Mouse (Mus musculus): Measurements from ENCODE around the gene Fam102a. TPM values are rescaled to one million over a fixed set of nuclear protein-coding genes. Genes with fewer than 3 reads are reported as not detected.

Gene Fam102a
- total RNA-seq, 2 experiments from 2014 or later, result 1.8 to 3.1 TPM

GRCm38 (mm10) chr2:32597699-32598098 lies 62.6 kb downstream of the Fam102a start:
- intact Hi-C loops (cut with DNase I), result no loop called here
- DNase-seq, result no peak
- peak overlapping the region; percentile 75 for H3K27ac ChIP-seq

GRCm38 (mm10) chr2:32598506-32598905 lies 63.4 kb downstream of the Fam102a start:
- intact Hi-C loops (cut with DNase I), result no loop called here
- DNase-seq, result peak; percentile 49
- TF ChIP-seq CTCF (IDR thresholded peaks at IDR 0.05), result no peak

More at GRCm38 (mm10) chr2:32597699-32598098, 62.6 kb downstream of the Fam102a start:
- H3K4me3 ChIP-seq, result no peak overlapping the region
- no peak for TF ChIP-seq CTCF (IDR thresholded peaks at IDR 0.05)

DNA sequence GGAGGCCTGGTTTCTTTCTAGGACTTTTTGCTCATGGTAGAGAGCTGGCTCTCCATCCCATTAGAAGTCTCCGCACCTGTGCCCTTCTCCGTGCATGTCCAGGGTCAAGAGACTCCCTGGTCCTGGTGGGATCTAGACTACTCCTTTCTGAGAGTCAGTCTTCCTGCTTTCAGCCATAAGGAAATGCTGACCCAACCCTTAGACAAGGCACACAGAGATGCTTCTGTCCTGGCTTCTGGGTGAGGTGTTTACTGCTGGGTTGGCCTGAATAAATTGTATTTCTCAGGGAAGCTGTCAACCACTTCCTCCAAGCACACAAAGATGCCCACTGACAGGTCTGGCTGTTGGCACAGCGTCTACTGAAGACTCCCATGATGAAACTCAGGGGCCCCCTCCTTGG lies 64.3 kb downstream of the Fam102a start, which contains the start of gene St6galnac6:
Gene St6galnac6, plus strand, starts transcription at position 301 of the 400 bp plus-strand sequence.
- intact Hi-C loops (cut with DNase I), result no loop called here
- peak within 1 kb of the TSS; percentile 75; the same call in 1 of the 2 replicates for H3K27ac ChIP-seq
- no peak within 1 kb of the TSS for H3K4me3 ChIP-seq
- TF ChIP-seq CTCF (IDR thresholded peaks at IDR 0.05), result no peak
- no peak for DNase-seq

More at GRCm38 (mm10) chr2:32598506-32598905, 63.4 kb downstream of the Fam102a start:
- H3K4me3 ChIP-seq, result no peak overlapping the region
- H3K27ac ChIP-seq, result peak overlapping the region; percentile 75; the same call in 1 of the 2 replicates

- DNase-seq, result peak; percentile 69
- Histone ChIP-seq H3K27ac (peak overlapping the region; percentile 56), H3K4me3 (no peak overlapping the region)
- intact Hi-C loops (cut with DNase I), result no loop called here
- peak; percentile 62 for TF ChIP-seq CTCF (IDR thresholded peaks at IDR 0.05)
These were observed 66.4 kb downstream of the Fam102a start for GRCm38 (mm10) chr2:32601417-32602065.

DNA sequence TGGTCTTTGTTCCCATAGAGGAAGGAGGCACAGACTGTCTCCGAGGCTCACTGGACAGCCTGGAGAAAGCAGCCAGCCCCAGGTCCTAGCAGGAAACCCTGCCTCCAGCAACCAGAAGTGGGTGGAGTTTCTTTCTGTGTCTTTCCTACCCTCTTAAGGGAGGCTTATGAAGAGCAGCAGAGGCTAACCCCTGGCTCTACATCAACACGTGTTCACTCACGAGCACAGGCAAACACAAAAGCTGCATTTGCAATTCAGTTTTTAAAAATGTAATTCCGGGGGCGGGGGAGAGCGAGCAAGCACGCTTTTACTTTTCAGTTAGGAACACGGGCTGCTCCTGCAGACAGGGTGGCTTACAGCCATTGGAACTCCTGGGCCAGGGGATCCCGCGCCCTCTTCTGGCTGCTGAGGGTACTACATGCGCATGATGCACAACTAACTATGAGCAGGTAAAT lies 67.5 kb downstream of the Fam102a start:
- Histone ChIP-seq H3K27ac (peak overlapping the region; percentile 56), H3K4me3 (peak overlapping the region; percentile 66)
- intact Hi-C loops (cut with DNase I), result loop anchor here (1.0 kb wide), 1 partner anchor 19 kb away; no protein-coding TSS in a partner anchor
- peak; percentile 91 for DNase-seq
- peak; percentile 100; the same call in 1 of the 2 replicates for TF ChIP-seq CTCF (IDR thresholded peaks at IDR 0.05)

DNA sequence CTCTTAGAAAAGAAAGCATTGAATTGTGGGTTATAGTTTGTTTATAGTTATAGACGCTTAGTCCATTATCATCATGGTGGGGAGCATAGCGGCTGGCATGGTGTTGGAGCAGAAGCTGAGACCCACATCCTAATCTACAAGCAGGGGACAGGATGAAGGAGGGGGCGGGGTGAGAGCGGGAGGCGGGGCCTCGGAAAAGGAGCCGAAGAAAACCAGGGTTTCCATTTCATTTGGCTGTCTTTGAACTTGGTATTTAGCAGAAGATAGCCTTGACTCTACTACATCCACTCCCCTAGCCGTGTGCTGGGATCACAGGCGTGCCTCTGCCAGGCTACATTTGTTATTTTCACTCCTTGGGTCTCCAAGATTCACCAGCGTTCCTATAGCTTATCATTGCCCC lies 69.5 kb downstream of the Fam102a start:
- H3K27ac ChIP-seq, result no peak overlapping the region
- no peak overlapping the region for H3K4me3 ChIP-seq
- intact Hi-C loops (cut with DNase I), result loop anchor here (5.0 kb wide), 1 partner anchor 32 kb away; the partner anchor contains the start of genes Dpm2 and Pip5kl1
- DNase-seq, result no peak
- TF ChIP-seq CTCF (IDR thresholded peaks at IDR 0.05), result no peak

- Histone ChIP-seq H3K4me3 (peak overlapping the region; percentile 97), H3K27ac (peak overlapping the region; percentile 97)
- intact Hi-C loops (cut with DNase I), result loop anchor here (5.0 kb wide), 1 partner anchor 34 kb away; the partner anchor contains the start of genes Dpm2 and Pip5kl1
- peak; percentile 96 for DNase-seq
- peak; percentile 63 for TF ChIP-seq CTCF (IDR thresholded peaks at IDR 0.05)
These were observed 71.3 kb downstream of the Fam102a start for GRCm38 (mm10) chr2:32606161-32607142.

DNA sequence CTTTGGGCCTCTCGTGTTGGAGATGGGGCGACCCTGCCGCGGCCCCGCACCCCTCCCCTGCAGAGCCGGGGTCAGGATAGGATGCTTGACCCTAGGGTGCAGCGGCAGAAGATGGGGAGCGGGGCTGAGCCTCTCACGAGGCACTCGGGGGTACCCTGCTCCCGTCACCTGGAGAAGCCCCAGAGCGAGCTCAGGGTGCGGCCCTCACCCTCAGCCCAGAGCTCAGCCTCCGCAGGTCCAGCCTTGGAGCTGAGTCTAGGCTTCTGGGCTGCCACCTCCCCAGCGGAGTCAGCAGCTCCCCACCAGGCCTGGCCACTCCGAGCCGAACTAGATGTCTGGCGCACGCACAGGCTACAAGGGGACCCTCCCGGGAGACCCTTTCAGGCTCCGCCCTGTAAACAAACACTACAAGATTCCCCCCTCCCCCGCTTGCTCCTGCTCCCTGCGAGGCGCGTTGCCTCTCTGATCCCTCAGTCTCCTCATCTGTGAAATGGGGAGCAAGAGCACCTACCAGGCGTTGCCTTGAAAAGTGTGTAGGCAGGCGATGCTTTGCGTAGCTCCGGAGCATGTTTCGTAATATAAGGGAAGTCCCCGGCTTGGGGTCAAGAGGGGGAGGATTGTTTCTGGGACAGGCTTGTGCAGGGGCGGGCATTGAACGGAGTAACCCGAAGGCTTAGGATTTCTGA lies 72.3 kb downstream of the Fam102a start:
- Histone ChIP-seq H3K27ac (peak overlapping the region; percentile 97), H3K4me3 (peak overlapping the region; percentile 97)
- no peak for TF ChIP-seq CTCF (IDR thresholded peaks at IDR 0.05)
- peak; percentile 72 for DNase-seq
- intact Hi-C loops (cut with DNase I), result loop anchor here (5.0 kb wide), 1 partner anchor 35 kb away; the partner anchor contains the start of genes Dpm2 and Pip5kl1

GRCm38 (mm10) chr2:32608141-32608777 lies 73.1 kb downstream of the Fam102a start:
- TF ChIP-seq CTCF (IDR thresholded peaks at IDR 0.05), result peak; percentile 16; the same call in 1 of the 2 replicates
- H3K4me3 ChIP-seq, result peak overlapping the region; percentile 97
- peak; percentile 93 for DNase-seq
- H3K27ac ChIP-seq, result peak overlapping the region; percentile 97
- intact Hi-C loops (cut with DNase I), result loop anchor here (5.0 kb wide), 1 partner anchor 36 kb away; the partner anchor contains the start of genes Dpm2 and Pip5kl1

DNA sequence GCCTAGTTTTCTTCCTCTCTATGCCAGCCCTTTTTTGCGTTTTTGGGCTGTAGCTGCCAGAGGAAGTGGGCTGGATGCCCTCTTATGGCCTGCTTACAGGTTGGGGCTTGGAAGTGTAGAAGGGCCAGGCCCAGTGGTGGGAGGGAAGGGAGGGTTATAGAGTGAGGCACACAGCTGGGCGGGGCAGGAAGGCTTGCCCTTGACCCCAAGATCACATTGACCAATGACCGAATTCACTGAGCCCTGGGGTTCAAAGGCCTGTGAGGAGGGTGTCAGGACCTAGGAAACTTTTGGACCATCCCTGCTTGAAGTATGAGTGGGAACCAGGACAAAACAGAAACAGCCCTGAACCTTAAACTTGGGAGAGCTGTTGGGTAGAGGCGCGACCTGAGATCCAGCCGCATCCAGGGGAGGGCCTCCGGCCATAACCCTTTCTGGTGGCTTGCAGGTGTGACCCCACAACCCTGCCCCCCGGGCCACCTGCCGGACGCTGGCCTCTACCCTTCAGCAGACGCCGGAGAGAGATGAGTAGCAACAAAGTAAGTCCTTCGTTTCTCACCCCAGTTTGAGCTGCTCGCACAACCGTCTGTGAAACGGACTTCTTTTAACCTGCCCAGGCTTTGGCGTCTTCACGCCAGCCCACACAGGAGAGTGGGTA lies 73.8 kb downstream of the Fam102a start:
- peak overlapping the region; percentile 97 for H3K4me3 ChIP-seq
- no peak for TF ChIP-seq CTCF (IDR thresholded peaks at IDR 0.05)
- no peak for DNase-seq
- intact Hi-C loops (cut with DNase I), result loop anchor here (5.0 kb wide), 1 partner anchor 37 kb away; the partner anchor contains the start of genes Dpm2 and Pip5kl1
- H3K27ac ChIP-seq, result peak overlapping the region; percentile 97
